Mouse (Mus musculus) heart, embryonic 10.5 days (tissue): Measurements from ENCODE around the gene Naa35. TPM values are rescaled to one million over a fixed set of nuclear protein-coding genes. Genes with fewer than 3 reads are reported as not detected.
A peak's percentile ranks its signal among the peaks of the same experiment; 100 is the strongest.

ENCODE experiments used
- DNase-seq: peaks from one replicate; pipeline ENCODE4 v3.0.0-alpha.2; 2017; ENCODE audit warnings: low spot score
- H3K27ac ChIP-seq: fragments of 300-500 bp; sonication (generic); 2 replicates; pipeline ENCODE4 v1.5.1; 2016; ENCODE audit warnings: mild to moderate bottlenecking
- H3K27me3 ChIP-seq: fragments of 300-500 bp; sonication (generic); 2 replicates; pipeline ENCODE4 v1.6.1; 2016; ENCODE audit warnings: mild to moderate bottlenecking; ENCODE audit not compliant: poor library complexity, insufficient read depth, severe bottlenecking
- H3K36me3 ChIP-seq: fragments of 300-500 bp; sonication (generic); 2 replicates; pipeline ENCODE4 v1.6.1; 2016; ENCODE audit warnings: mild to moderate bottlenecking, moderate library complexity
- H3K4me1 ChIP-seq: fragments of 300-500 bp; sonication (generic); 2 replicates; pipeline ENCODE4 v1.6.1; 2016; ENCODE audit warnings: mild to moderate bottlenecking
- H3K4me3 ChIP-seq: fragments of 300-500 bp; sonication (generic); 2 replicates; pipeline ENCODE4 v1.5.1; 2016; ENCODE audit warnings: mild to moderate bottlenecking, moderate library complexity
- H3K9me3 ChIP-seq: fragments of 300-500 bp; sonication (generic); 2 replicates; pipeline ENCODE4 v1.6.1; 2016; ENCODE audit warnings: mild to moderate bottlenecking, moderate library complexity
- WGBS: fragments of 180-500 bp; shearing (Covaris S2); methylation state at CpG from one replicate; pipeline ENCODE4 v1.1.7; 2016; 5-methylcytosine and 5-hydroxymethylcytosine counted together
- polyA plus RNA-seq: library from polyadenylated mRNA; unstranded; fragments of >200 nt; fragmentation: Nextera tagmentation; extraction: Ambion mirVana; gene quantifications from 2 replicates; pipeline ENCODE4 v1.2.1, GENCODE M21; 2016

Naa35 gene
- polyA plus RNA-seq, 1 experiment from 2014 or later, result 92.6 TPM

GRCm38 (mm10) chr13:59668501-59669093, 83.5 kb downstream of the Naa35 start:
- 39% methylated on average over 11 of the region's 11 CpGs for WGBS
- H3K27me3 ChIP-seq, result no peaks in the 10 kb centered on the region
- DNase-seq, result peak; percentile 88
- no peak overlapping the region for H3K4me3 ChIP-seq
- peak overlapping the region; percentile 70 for H3K27ac ChIP-seq
- H3K4me1 ChIP-seq, result peaks cover 18% of the 10 kb centered on the region
- peaks cover 33% of the 10 kb centered on the region for H3K36me3 ChIP-seq
- no peaks in the 10 kb centered on the region for H3K9me3 ChIP-seq

GRCm38 (mm10) chr13:59669946-59670345, 84.9 kb downstream of the Naa35 start:
- WGBS, result 88% methylated on average over 10 of the region's 10 CpGs
- DNase-seq, result no peak
- Histone ChIP-seq H3K27me3 (no peaks in the 10 kb centered on the region), H3K36me3 (peaks cover 20% of the 10 kb centered on the region), H3K4me3 (no peak overlapping the region), H3K4me1 (peaks cover 30% of the 10 kb centered on the region), H3K9me3 (no peaks in the 10 kb centered on the region), H3K27ac (no peak overlapping the region)

- 71% methylated on average over 2 of the region's 2 CpGs for WGBS
- Histone ChIP-seq H3K4me3 (no peak overlapping the region), H3K4me1 (peaks cover 30% of the 10 kb centered on the region)
These were observed 86.5 kb downstream of the Naa35 start for GRCm38 (mm10) chr13:59671521-59671920.

GRCm38 (mm10) chr13:59672248-59672647, 87.2 kb downstream of the Naa35 start:
- peaks cover 30% of the 10 kb centered on the region for H3K4me1 ChIP-seq
- DNase-seq, result no peak
- H3K9me3 ChIP-seq, result no peaks in the 10 kb centered on the region
- no peak overlapping the region for H3K4me3 ChIP-seq
- no peaks in the 10 kb centered on the region for H3K27me3 ChIP-seq
- 66% methylated on average over 6 of the region's 6 CpGs for WGBS
- H3K36me3 ChIP-seq, result no peaks in the 10 kb centered on the region
- no peak overlapping the region for H3K27ac ChIP-seq

More at GRCm38 (mm10) chr13:59671521-59671920, 86.5 kb downstream of the Naa35 start:
- DNase-seq, result no peak
- Histone ChIP-seq H3K36me3 (0 out of 2 replicates have a peak, but pooled peaks cover 5% of the 10 kb centered on the region), H3K27me3 (no peaks in the 10 kb centered on the region), H3K27ac (no peak overlapping the region), H3K9me3 (no peaks in the 10 kb centered on the region)

GRCm38 (mm10) chr13:59673597-59673996, 88.5 kb downstream of the Naa35 start:
- Histone ChIP-seq H3K4me3 (peak overlapping the region; percentile 84; the same call in 1 of the 2 replicates), H3K36me3 (no peaks in the 10 kb centered on the region), H3K27ac (no peak overlapping the region), H3K9me3 (no peaks in the 10 kb centered on the region), H3K27me3 (no peaks in the 10 kb centered on the region), H3K4me1 (peaks cover 25% of the 10 kb centered on the region)
- no peak for DNase-seq
- WGBS, result 65% methylated on average over 7 of the region's 7 CpGs

- peak overlapping the region; percentile 95 for H3K27ac ChIP-seq
- H3K27me3 ChIP-seq, result no peaks in the 10 kb centered on the region
- H3K4me1 ChIP-seq, result peaks cover 20% of the 10 kb centered on the region
- no peaks in the 10 kb centered on the region for H3K36me3 ChIP-seq
- no peaks in the 10 kb centered on the region for H3K9me3 ChIP-seq
- DNase-seq, result no peak
- peak overlapping the region; percentile 84 for H3K4me3 ChIP-seq
- 15% methylated on average over 3 of the region's 3 CpGs for WGBS
These were observed 89.2 kb downstream of the Naa35 start for GRCm38 (mm10) chr13:59674215-59674614.

- WGBS, result 1% methylated on average over 13 of the region's 13 CpGs
- H3K36me3 ChIP-seq, result no peaks in the 10 kb centered on the region
- H3K4me1 ChIP-seq, result peaks cover 20% of the 10 kb centered on the region
- peak overlapping the region; percentile 95 for H3K27ac ChIP-seq
- peak overlapping the region; percentile 84 for H3K4me3 ChIP-seq
- DNase-seq, result no peak
- no peaks in the 10 kb centered on the region for H3K9me3 ChIP-seq
- H3K27me3 ChIP-seq, result no peaks in the 10 kb centered on the region
These were observed 89.7 kb downstream of the Naa35 start for GRCm38 (mm10) chr13:59674761-59675150.

GRCm38 (mm10) chr13:59675151-59676011, 90.3 kb downstream of the Naa35 start, which contains the start of gene Golm1:
Gene Golm1, minus strand, starts transcription at chr13:59675811.
- Histone ChIP-seq H3K4me3 (peak within 1 kb of the TSS; percentile 84), H3K27me3 (no peaks in the 10 kb centered on the region), H3K9me3 (no peaks in the 10 kb centered on the region), H3K4me1 (peaks cover 20% of the 10 kb centered on the region), H3K36me3 (no peaks in the 10 kb centered on the region), H3K27ac (peak within 1 kb of the TSS; percentile 95)
- DNase-seq, result peak; percentile 84
- WGBS, result 1% methylated on average over 41 of the region's 61 CpGs

GRCm38 (mm10) chr13:59676316-59677229, 91.5 kb downstream of the Naa35 start:
- H3K4me3 ChIP-seq, result no peak overlapping the region
- H3K27ac ChIP-seq, result no peak overlapping the region
- H3K36me3 ChIP-seq, result no peaks in the 10 kb centered on the region
- WGBS, result 78% methylated on average over 12 of the region's 12 CpGs
- no peaks in the 10 kb centered on the region for H3K9me3 ChIP-seq
- H3K27me3 ChIP-seq, result no peaks in the 10 kb centered on the region
- no peak for DNase-seq
- H3K4me1 ChIP-seq, result peaks cover 20% of the 10 kb centered on the region

- Histone ChIP-seq H3K4me3 (no peak overlapping the region), H3K36me3 (no peaks in the 10 kb centered on the region), H3K27ac (no peak overlapping the region), H3K4me1 (peaks cover 10% of the 10 kb centered on the region), H3K27me3 (0 out of 2 replicates have a peak, but pooled peaks cover 4% of the 10 kb centered on the region), H3K9me3 (no peaks in the 10 kb centered on the region)
- DNase-seq, result no peak
- WGBS, result 41% methylated on average over 4 of the region's 4 CpGs
These were observed 94.2 kb downstream of the Naa35 start for GRCm38 (mm10) chr13:59679306-59679705.

- DNase-seq, result no peak
- no peaks in the 10 kb centered on the region for H3K36me3 ChIP-seq
- H3K4me1 ChIP-seq, result peaks cover 4% of the 10 kb centered on the region
- no peak overlapping the region for H3K27ac ChIP-seq
- no peak overlapping the region for H3K4me3 ChIP-seq
- 58% methylated on average over 4 of the region's 4 CpGs for WGBS
- H3K27me3 ChIP-seq, result 0 out of 2 replicates have a peak, but pooled peaks cover 4% of the 10 kb centered on the region
- no peaks in the 10 kb centered on the region for H3K9me3 ChIP-seq
These were observed 94.8 kb downstream of the Naa35 start for GRCm38 (mm10) chr13:59679908-59680307.

GRCm38 (mm10) chr13:59682629-59683028, 97.6 kb downstream of the Naa35 start:
- no peak overlapping the region for H3K4me3 ChIP-seq
- H3K9me3 ChIP-seq, result no peaks in the 10 kb centered on the region
- DNase-seq, result no peak
- WGBS, result 19% methylated on average over 7 of the region's 7 CpGs
- peaks cover 4% of the 10 kb centered on the region for H3K4me1 ChIP-seq
- no peak overlapping the region for H3K27ac ChIP-seq
- H3K27me3 ChIP-seq, result 0 out of 2 replicates have a peak, but pooled peaks cover 4% of the 10 kb centered on the region
- no peaks in the 10 kb centered on the region for H3K36me3 ChIP-seq
